Mouse (Mus musculus): ENCODE measurements around the gene Fam181a. TPM values are rescaled to one million over a fixed set of nuclear protein-coding genes. Genes with fewer than 3 reads are reported as not detected.

The Fam181a gene
- polyA plus RNA-seq, 1 experiment: not detected

- no peak for TF ChIP-seq CTCF (IDR thresholded peaks at IDR 0.05; ENCODE audit: extremely low read depth, insufficient read length, insufficient replicate concordance, low read depth, low read length)
- no peak for TF ChIP-seq POLR2A (IDR thresholded peaks at IDR 0.05; ENCODE audit: low read depth, low read length)
- WGBS: 63% methylated on average over 5 of the region's 5 CpGs
- Histone ChIP-seq H3K4me3 (ENCODE audit: low read depth, low read length) (no peak overlapping the region), H3K36me3 (ENCODE audit: control insufficient read depth, insufficient read depth, low read length) (no peaks in the 10 kb centered on the region), H3K4me1 (ENCODE audit: control insufficient read depth, insufficient read depth, insufficient read length, low read length) (peaks cover 3% of the 10 kb centered on the region; the same call in 1 of the 2 replicates), H3K27ac (ENCODE audit: insufficient read depth, low read depth, low read length) (peak overlapping the region; percentile 61), H3K27me3 (ENCODE audit: control insufficient read depth, insufficient read depth, low read length) (no peaks in the 10 kb centered on the region)
Observed at GRCm38 (mm10) chr12:103341212-103341611, 30.4 kb downstream of the Fam181a start.

- Histone ChIP-seq H3K36me3 (ENCODE audit: control insufficient read depth, insufficient read depth, low read length) (no peaks in the 10 kb centered on the region), H3K27ac (ENCODE audit: insufficient read depth, low read depth, low read length) (peak overlapping the region; percentile 78), H3K4me1 (ENCODE audit: control insufficient read depth, insufficient read depth, insufficient read length, low read length) (peaks cover 3% of the 10 kb centered on the region; the same call in 1 of the 2 replicates), H3K4me3 (ENCODE audit: low read depth, low read length) (no peak overlapping the region), H3K27me3 (ENCODE audit: control insufficient read depth, insufficient read depth, low read length) (no peaks in the 10 kb centered on the region)
- 69% methylated on average over 8 of the region's 8 CpGs for WGBS
- TF ChIP-seq CTCF (IDR thresholded peaks at IDR 0.05; ENCODE audit: extremely low read depth, insufficient read length, insufficient replicate concordance, low read depth, low read length) (no peak), POLR2A (IDR thresholded peaks at IDR 0.05; ENCODE audit: low read depth, low read length) (no peak)
Observed at GRCm38 (mm10) chr12:103343456-103343855, 32.7 kb downstream of the Fam181a start.

- Histone ChIP-seq H3K4me1 (ENCODE audit: control insufficient read depth, insufficient read depth, insufficient read length, low read length) (peaks cover 3% of the 10 kb centered on the region; the same call in 1 of the 2 replicates), H3K27ac (ENCODE audit: insufficient read depth, low read depth, low read length) (peak overlapping the region; percentile 9; the same call in 1 of the 2 replicates), H3K27me3 (ENCODE audit: control insufficient read depth, insufficient read depth, low read length) (no peaks in the 10 kb centered on the region), H3K36me3 (ENCODE audit: control insufficient read depth, insufficient read depth, low read length) (no peaks in the 10 kb centered on the region), H3K4me3 (ENCODE audit: low read depth, low read length) (no peak overlapping the region)
- 70% methylated on average over 7 of the region's 7 CpGs for WGBS
- TF ChIP-seq CTCF (IDR thresholded peaks at IDR 0.05; ENCODE audit: extremely low read depth, insufficient read length, insufficient replicate concordance, low read depth, low read length) (no peak), POLR2A (IDR thresholded peaks at IDR 0.05; ENCODE audit: low read depth, low read length) (no peak)
Observed at GRCm38 (mm10) chr12:103344934-103345333, 34.2 kb downstream of the Fam181a start.

GRCm38 (mm10) chr12:103346945-103347344 lies 36.2 kb downstream of the Fam181a start:
- Histone ChIP-seq H3K27ac (ENCODE audit: insufficient read depth, low read depth, low read length) (0 out of 2 replicates have a peak overlapping the region, but pooled peaks have one; percentile 21), H3K36me3 (ENCODE audit: control insufficient read depth, insufficient read depth, low read length) (no peaks in the 10 kb centered on the region), H3K4me1 (ENCODE audit: control insufficient read depth, insufficient read depth, insufficient read length, low read length) (no peaks in the 10 kb centered on the region; the same call in 1 of the 2 replicates), H3K4me3 (ENCODE audit: low read depth, low read length) (no peak overlapping the region), H3K27me3 (ENCODE audit: control insufficient read depth, insufficient read depth, low read length) (no peaks in the 10 kb centered on the region)
- no peak for TF ChIP-seq POLR2A (IDR thresholded peaks at IDR 0.05; ENCODE audit: low read depth, low read length)
- TF ChIP-seq CTCF (IDR thresholded peaks at IDR 0.05; ENCODE audit: extremely low read depth, insufficient read length, insufficient replicate concordance, low read depth, low read length): no peak
- 74% methylated on average over 8 of the region's 8 CpGs for WGBS

- H3K27ac ChIP-seq (ENCODE audit: insufficient read depth, low read depth, low read length): 0 out of 2 replicates have a peak overlapping the region, but pooled peaks have one; percentile 21
- H3K27me3 ChIP-seq (ENCODE audit: control insufficient read depth, insufficient read depth, low read length): no peaks in the 10 kb centered on the region
- TF ChIP-seq CTCF (IDR thresholded peaks at IDR 0.05; ENCODE audit: extremely low read depth, insufficient read length, insufficient replicate concordance, low read depth, low read length) (no peak), POLR2A (IDR thresholded peaks at IDR 0.05; ENCODE audit: low read depth, low read length) (no peak)
- H3K4me3 ChIP-seq (ENCODE audit: low read depth, low read length): no peak overlapping the region
- 58% methylated on average over 5 of the region's 5 CpGs for WGBS
- no peaks in the 10 kb centered on the region for H3K36me3 ChIP-seq (ENCODE audit: control insufficient read depth, insufficient read depth, low read length)
- no peaks in the 10 kb centered on the region; the same call in 1 of the 2 replicates for H3K4me1 ChIP-seq (ENCODE audit: control insufficient read depth, insufficient read depth, insufficient read length, low read length)
Observed at GRCm38 (mm10) chr12:103347406-103347805, 36.6 kb downstream of the Fam181a start.

GRCm38 (mm10) chr12:103348506-103348905 lies 37.7 kb downstream of the Fam181a start:
- H3K4me1 ChIP-seq (ENCODE audit: control insufficient read depth, insufficient read depth, insufficient read length, low read length): no peaks in the 10 kb centered on the region
- no peaks in the 10 kb centered on the region for H3K36me3 ChIP-seq (ENCODE audit: control insufficient read depth, insufficient read depth, low read length)
- H3K27me3 ChIP-seq (ENCODE audit: control insufficient read depth, insufficient read depth, low read length): no peaks in the 10 kb centered on the region
- H3K27ac ChIP-seq (ENCODE audit: insufficient read depth, low read depth, low read length): no peak overlapping the region
- 3% methylated on average over 3 of the region's 3 CpGs for WGBS
- peak; percentile 89; the same call in 1 of the 2 replicates for TF ChIP-seq CTCF (IDR thresholded peaks at IDR 0.05; ENCODE audit: extremely low read depth, insufficient read length, insufficient replicate concordance, low read depth, low read length)
- TF ChIP-seq POLR2A (IDR thresholded peaks at IDR 0.05; ENCODE audit: low read depth, low read length): no peak
- H3K4me3 ChIP-seq (ENCODE audit: low read depth, low read length): no peak overlapping the region

GRCm38 (mm10) chr12:103352735-103353134 lies 42.0 kb downstream of the Fam181a start:
- WGBS: 88% methylated on average over 6 of the region's 6 CpGs
- Histone ChIP-seq H3K4me1 (ENCODE audit: control insufficient read depth, insufficient read depth, insufficient read length, low read length) (no peaks in the 10 kb centered on the region), H3K36me3 (ENCODE audit: control insufficient read depth, insufficient read depth, low read length) (no peaks in the 10 kb centered on the region), H3K27ac (ENCODE audit: insufficient read depth, low read depth, low read length) (no peak overlapping the region), H3K4me3 (ENCODE audit: low read depth, low read length) (no peak overlapping the region), H3K27me3 (ENCODE audit: control insufficient read depth, insufficient read depth, low read length) (no peaks in the 10 kb centered on the region)
- no peak for TF ChIP-seq POLR2A (IDR thresholded peaks at IDR 0.05; ENCODE audit: low read depth, low read length)
- TF ChIP-seq CTCF (IDR thresholded peaks at IDR 0.05; ENCODE audit: extremely low read depth, insufficient read length, insufficient replicate concordance, low read depth, low read length): no peak
